Mouse (Mus musculus) bone marrow macrophage, adult 2 months (primary cell): ENCODE data around the gene Brpf1. TPM values are rescaled to one million over a fixed set of nuclear protein-coding genes. Genes with fewer than 3 reads are reported as not detected.

Source experiments
- H3K27ac ChIP-seq: 2 replicates; pipeline ENCODE4 v1.5.1; 2012; ENCODE audit warnings: low read depth, low read length; ENCODE audit not compliant: insufficient read depth
- H3K4me1 ChIP-seq: 2 replicates; pipeline ENCODE4 v1.6.1; 2012; ENCODE audit warnings: low read length; ENCODE audit not compliant: control insufficient read depth, insufficient read depth
- H3K4me3 ChIP-seq: 2 replicates; pipeline ENCODE4 v1.5.1; 2012; ENCODE audit warnings: mild to moderate bottlenecking, low read length, moderate library complexity; ENCODE audit not compliant: insufficient read depth
- CTCF ChIP-seq: IDR thresholded peaks from 2 replicates; pipeline ENCODE4 v1.5.1; 2012; ENCODE audit warnings: low read depth, mild to moderate bottlenecking, low read length, moderate library complexity
- POLR2A ChIP-seq: IDR thresholded peaks from 2 replicates; pipeline ENCODE4 v1.6.1; 2012; ENCODE audit warnings: mild to moderate bottlenecking, low read depth, low read length, borderline replicate concordance
- polyA plus RNA-seq: library from polyadenylated mRNA; stranded (reverse); fragments of >200 nt; gene quantifications from 2 replicates; pipeline ENCODE4 v1.2.4, GENCODE M21; 2012; ENCODE audit not compliant: missing spikeins, insufficient read depth, insufficient read length

The Brpf1 gene
- 31.6 and 34.1 TPM in 2 replicates for polyA plus RNA-seq

- 0 out of 2 replicates have a peak, but pooled peaks cover 14% of the 10 kb centered on the region for H3K4me1 ChIP-seq
- H3K27ac ChIP-seq = peak within 1 kb of the TSS; percentile 98
- TF ChIP-seq POLR2A (no peak), CTCF (no peak)
- H3K4me3 ChIP-seq = peak within 1 kb of the TSS; percentile 69
Observed at GRCm38 (mm10) chr6:113306986-113307349, at the start of gene Brpf1. Brpf1 (plus strand) TSS chr6:113307137.

DNA sequence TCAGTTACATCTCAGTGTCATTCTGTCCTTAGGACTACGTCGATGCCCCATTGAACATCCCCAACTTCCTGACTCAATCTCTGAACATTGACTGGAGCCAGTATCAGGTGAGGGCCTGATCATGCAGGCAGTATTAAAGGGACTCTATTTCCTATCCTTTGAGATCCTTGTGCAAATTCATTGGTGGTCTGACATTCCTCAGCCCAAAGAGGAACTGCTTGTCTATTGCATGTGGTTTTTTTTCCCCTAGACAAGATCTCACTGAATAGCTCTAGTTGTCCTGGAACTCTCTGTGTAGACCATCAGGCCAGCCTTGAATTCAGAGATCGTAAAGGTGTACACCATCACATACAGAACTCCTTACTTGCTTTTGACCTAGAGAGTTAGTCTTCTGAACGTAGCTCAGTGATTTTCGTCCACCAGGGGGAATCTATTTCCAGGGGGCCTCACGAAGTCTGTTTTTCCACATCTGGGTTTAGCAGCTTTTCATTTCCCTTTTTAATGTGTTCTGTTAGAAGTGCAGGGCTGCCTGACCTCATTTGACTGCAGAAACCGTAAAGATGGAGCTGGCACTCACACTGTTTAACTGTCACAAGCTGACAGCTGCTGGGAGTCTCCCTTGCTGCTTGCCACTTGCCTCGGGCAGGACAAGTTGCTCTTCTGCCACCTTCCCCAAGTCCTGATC lies 45.6 kb upstream of the Brpf1 start:
- peaks cover 2% of the 10 kb centered on the region; the same call in 1 of the 2 replicates for H3K4me1 ChIP-seq
- no peak overlapping the region for H3K4me3 ChIP-seq
- TF ChIP-seq POLR2A = no peak
- no peak overlapping the region for H3K27ac ChIP-seq

GRCm38 (mm10) chr6:113263531-113263930 lies 43.4 kb upstream of the Brpf1 start:
- Histone ChIP-seq H3K4me3 (no peak overlapping the region), H3K4me1 (peaks cover 2% of the 10 kb centered on the region; the same call in 1 of the 2 replicates), H3K27ac (no peak overlapping the region)
- TF ChIP-seq CTCF (no peak), POLR2A (no peak)

- TF ChIP-seq POLR2A = no peak
- TF ChIP-seq CTCF = no peak
- Histone ChIP-seq H3K4me3 (no peak overlapping the region), H3K4me1 (peaks cover 2% of the 10 kb centered on the region; the same call in 1 of the 2 replicates), H3K27ac (no peak overlapping the region)
Observed at GRCm38 (mm10) chr6:113264429-113264828, 42.5 kb upstream of the Brpf1 start.

DNA sequence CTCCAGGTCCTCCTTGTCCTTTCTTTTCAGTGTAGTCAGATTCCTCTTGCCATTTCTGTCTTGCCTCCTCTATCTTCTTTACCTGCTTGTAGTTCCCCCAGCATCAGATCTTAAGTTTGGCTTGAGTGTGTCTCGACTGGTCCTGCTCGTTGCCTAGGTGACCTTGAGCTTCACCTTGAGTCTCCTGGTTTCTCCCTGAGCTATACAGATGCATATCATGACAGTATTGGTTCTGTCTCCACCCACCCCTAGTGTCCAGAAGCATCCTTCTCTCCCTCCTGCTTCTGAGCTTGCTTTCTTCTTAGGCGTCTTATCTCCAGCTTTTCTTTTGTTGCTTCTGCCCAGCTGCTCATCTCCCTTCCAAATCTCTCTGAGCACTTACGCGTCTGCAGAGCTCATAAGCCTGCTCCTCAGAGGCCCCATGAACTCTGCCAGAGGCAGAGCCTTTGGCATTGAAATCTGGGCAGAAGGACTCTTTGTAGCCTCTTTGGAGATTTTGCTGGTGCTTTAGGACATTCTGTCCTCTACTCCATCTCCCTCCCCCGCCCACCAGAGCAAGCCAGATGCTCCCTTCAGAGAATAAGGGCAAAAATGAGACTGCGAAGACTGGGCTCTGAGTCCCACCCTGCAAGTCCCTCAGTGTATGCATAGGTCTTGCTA lies 39.8 kb upstream of the Brpf1 start:
- Histone ChIP-seq H3K4me3 (no peak overlapping the region), H3K27ac (no peak overlapping the region), H3K4me1 (no peaks in the 10 kb centered on the region)
- TF ChIP-seq POLR2A = no peak
- TF ChIP-seq CTCF = no peak

DNA sequence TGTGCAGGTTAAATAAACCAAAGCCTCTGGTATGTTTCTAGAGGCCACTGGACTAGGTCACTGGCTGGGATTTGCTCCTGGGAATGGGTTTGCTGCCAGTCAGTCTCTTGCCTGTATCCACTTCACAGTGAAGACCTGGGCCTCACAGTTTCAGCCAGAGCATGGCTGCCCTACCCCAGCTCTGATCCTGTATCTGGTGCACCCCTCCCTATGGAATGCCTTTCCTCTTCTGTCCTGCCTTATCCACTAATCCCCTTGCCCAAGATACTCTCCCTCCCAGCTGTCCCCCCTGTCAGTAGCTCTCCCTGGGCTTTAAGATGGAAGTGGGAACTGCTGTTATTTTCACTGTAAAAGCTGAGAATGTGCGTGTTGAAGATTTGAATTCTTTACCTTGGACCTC lies 38.9 kb upstream of the Brpf1 start:
- TF ChIP-seq POLR2A = no peak
- no peak for TF ChIP-seq CTCF
- Histone ChIP-seq H3K27ac (no peak overlapping the region), H3K4me3 (no peak overlapping the region), H3K4me1 (no peaks in the 10 kb centered on the region)

- no peak for TF ChIP-seq POLR2A
- no peak for TF ChIP-seq CTCF
- H3K4me1 ChIP-seq = no peaks in the 10 kb centered on the region
- H3K27ac ChIP-seq = no peak overlapping the region
- H3K4me3 ChIP-seq = no peak overlapping the region
Observed at GRCm38 (mm10) chr6:113272365-113272764, 34.6 kb upstream of the Brpf1 start.

GRCm38 (mm10) chr6:113276846-113277245 lies 30.1 kb upstream of the Brpf1 start:
- H3K4me1 ChIP-seq = no peaks in the 10 kb centered on the region
- TF ChIP-seq CTCF (no peak), POLR2A (no peak)
- H3K27ac ChIP-seq = no peak overlapping the region
- no peak overlapping the region for H3K4me3 ChIP-seq

- TF ChIP-seq POLR2A = no peak
- TF ChIP-seq CTCF = no peak
- Histone ChIP-seq H3K4me3 (no peak overlapping the region), H3K27ac (no peak overlapping the region), H3K4me1 (peaks cover 10% of the 10 kb centered on the region)
Observed at GRCm38 (mm10) chr6:113281676-113282075, 25.3 kb upstream of the Brpf1 start.

GRCm38 (mm10) chr6:113282101-113282802 lies 24.7 kb upstream of the Brpf1 start, which contains the start of gene Cpne9:
Cpne9 (plus strand) TSS chr6:113282307.
- TF ChIP-seq POLR2A = no peak
- no peak within 1 kb of the TSS for H3K27ac ChIP-seq
- H3K4me3 ChIP-seq = no peak within 1 kb of the TSS
- peaks cover 10% of the 10 kb centered on the region for H3K4me1 ChIP-seq
